Mouse (Mus musculus): ENCODE results near the gene Acox1. TPM values are rescaled to one million over a fixed set of nuclear protein-coding genes. Genes with fewer than 3 reads are reported as not detected.

The Acox1 gene
- polyA plus RNA-seq, 1 experiment from 2014 or later, result 36.1 TPM

- Histone ChIP-seq H3K9me3 (replicated peaks) (peaks cover 4% of the 10 kb centered on the region; the same call in 1 of the 2 replicates), H3K36me3 (peaks cover 43% of the 10 kb centered on the region), H3K27ac (ENCODE audit: poor library complexity, severe bottlenecking) (0 out of 2 replicates have a peak overlapping the region, but pooled peaks have one; percentile 37), H3K27me3 (replicated peaks) (no peaks in the 10 kb centered on the region), H3K9ac (peak overlapping the region; percentile 86; the same call in 1 of the 2 replicates), H3K4me3 (no peak overlapping the region), H3K4me1 (replicated peaks) (peaks cover 35% of the 10 kb centered on the region), H3K4me2 (peak overlapping the region; percentile 69)
- WGBS, result 76% methylated on average over 9 of the region's 9 CpGs
- ATAC-seq (ENCODE audit: insufficient number of reproducible peaks, low FRiP score), result no peak
Observed at GRCm38 (mm10) chr11:116129091-116129790, 69.6 kb downstream of the Acox1 start.

DNA sequence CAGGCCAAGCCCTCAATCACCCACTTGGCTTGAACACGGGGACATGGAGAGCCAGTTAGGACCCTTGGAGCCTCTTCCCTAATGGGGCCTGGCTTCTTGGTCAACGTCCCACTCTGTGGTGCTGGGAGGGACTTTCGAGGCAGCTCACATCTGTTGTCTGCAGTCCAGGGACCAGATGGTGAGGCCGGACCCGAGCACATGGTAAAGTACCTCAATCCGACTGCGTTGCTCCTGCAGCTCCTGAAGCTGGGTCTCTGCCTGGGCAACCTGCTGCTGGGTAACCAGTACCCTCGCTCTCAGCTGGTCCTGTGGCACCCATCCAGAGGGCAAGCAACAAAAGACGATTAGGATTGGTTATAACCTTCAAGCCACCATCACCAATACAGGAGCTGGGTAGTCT lies 70.9 kb downstream of the Acox1 start:
- Histone ChIP-seq H3K36me3 (peaks cover 46% of the 10 kb centered on the region), H3K4me3 (no peak overlapping the region), H3K4me1 (replicated peaks) (peaks cover 35% of the 10 kb centered on the region), H3K9me3 (replicated peaks) (peaks cover 4% of the 10 kb centered on the region; the same call in 1 of the 2 replicates), H3K27ac (ENCODE audit: poor library complexity, severe bottlenecking) (no peak overlapping the region), H3K9ac (peak overlapping the region; percentile 49), H3K27me3 (replicated peaks) (no peaks in the 10 kb centered on the region), H3K4me2 (0 out of 2 replicates have a peak overlapping the region, but pooled peaks have one; percentile 51)
- WGBS, result 78% methylated on average over 9 of the region's 9 CpGs
- no peak for ATAC-seq (ENCODE audit: insufficient number of reproducible peaks, low FRiP score)

- Histone ChIP-seq H3K4me2 (peak within 1 kb of the TSS; percentile 51), H3K27me3 (replicated peaks) (no peaks in the 10 kb centered on the region), H3K36me3 (peaks cover 47% of the 10 kb centered on the region), H3K4me3 (no peak within 1 kb of the TSS), H3K4me1 (replicated peaks) (peaks cover 35% of the 10 kb centered on the region), H3K27ac (ENCODE audit: poor library complexity, severe bottlenecking) (peak within 1 kb of the TSS; percentile 28), H3K9me3 (replicated peaks) (peaks cover 4% of the 10 kb centered on the region; the same call in 1 of the 2 replicates), H3K9ac (peak within 1 kb of the TSS; percentile 49)
- ATAC-seq (ENCODE audit: insufficient number of reproducible peaks, low FRiP score), result peak; percentile 62
- WGBS, result 29% methylated on average over 23 of the region's 23 CpGs
Observed at GRCm38 (mm10) chr11:116127156-116127980, 71.5 kb downstream of the Acox1 start, which contains the start of gene Trim47. Trim47 (minus strand) TSS chr11:116127210.

DNA sequence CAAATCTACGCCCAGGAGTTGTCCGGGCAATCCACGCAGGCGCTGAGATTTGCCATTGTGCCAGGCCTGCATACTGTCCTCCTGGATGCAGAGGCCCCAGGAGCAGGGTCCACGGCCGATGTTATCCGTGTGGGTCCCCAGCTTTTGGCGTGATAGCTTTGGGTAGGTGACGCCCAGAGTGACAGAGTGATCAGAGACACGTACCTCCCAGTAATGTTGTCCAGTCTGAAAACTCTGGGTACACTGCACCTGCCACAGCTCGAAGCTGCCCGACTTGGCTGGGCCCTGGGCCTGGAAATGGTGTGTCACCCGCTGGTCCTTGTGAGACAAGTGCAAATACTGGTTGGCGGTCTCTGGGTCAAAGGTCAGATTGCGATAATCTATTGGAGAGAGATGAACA lies 72.6 kb downstream of the Acox1 start:
- Histone ChIP-seq H3K4me2 (no peak overlapping the region), H3K4me1 (replicated peaks) (peaks cover 28% of the 10 kb centered on the region), H3K27me3 (replicated peaks) (no peaks in the 10 kb centered on the region), H3K4me3 (no peak overlapping the region), H3K36me3 (peaks cover 46% of the 10 kb centered on the region), H3K27ac (ENCODE audit: poor library complexity, severe bottlenecking) (no peak overlapping the region), H3K9me3 (replicated peaks) (peaks cover 4% of the 10 kb centered on the region; the same call in 1 of the 2 replicates), H3K9ac (no peak overlapping the region)
- WGBS, result 91% methylated on average over 15 of the region's 15 CpGs
- ATAC-seq (ENCODE audit: insufficient number of reproducible peaks, low FRiP score), result no peak

Other genes with a start within 250 kb of the Acox1 start
- 2.0 and 2.7 TPM in 2 replicates for gene Itgb4, start 224.3 kb downstream of the Acox1 start, polyA plus RNA-seq (2016; fragmentation: Nextera tagmentation; extraction: Ambion mirVana)
- gene Galk1, start 186.3 kb downstream of the Acox1 start, polyA plus RNA-seq (2016; fragmentation: Nextera tagmentation; extraction: Ambion mirVana), result 151 and 152 TPM in 2 replicates
- gene H3f3b, start 171.1 kb downstream of the Acox1 start, polyA plus RNA-seq (2016; fragmentation: Nextera tagmentation; extraction: Ambion mirVana), result 742 and 759 TPM in 2 replicates
- 31.8 and 32.3 TPM in 2 replicates for gene Unk, start 168.7 kb downstream of the Acox1 start, polyA plus RNA-seq (2016; fragmentation: Nextera tagmentation; extraction: Ambion mirVana)
- 2.2 and 2.5 TPM in 2 replicates for gene Unc13d, start 121.1 kb downstream of the Acox1 start, polyA plus RNA-seq (2016; fragmentation: Nextera tagmentation; extraction: Ambion mirVana)
- gene Wbp2, start 112.0 kb downstream of the Acox1 start, polyA plus RNA-seq (2016; fragmentation: Nextera tagmentation; extraction: Ambion mirVana), result 137 and 141 TPM in 2 replicates
- 54.8 and 58.2 TPM in 2 replicates for gene Trim47, start 71.8 kb downstream of the Acox1 start, polyA plus RNA-seq (2016; fragmentation: Nextera tagmentation; extraction: Ambion mirVana)
- gene Trim65, start 67.9 kb downstream of the Acox1 start, polyA plus RNA-seq (2016; fragmentation: Nextera tagmentation; extraction: Ambion mirVana), result 4.7 and 4.9 TPM in 2 replicates
- gene Mrpl38, start 60.2 kb downstream of the Acox1 start, polyA plus RNA-seq (2016; fragmentation: Nextera tagmentation; extraction: Ambion mirVana), result 85.0 and 89.1 TPM in 2 replicates
- gene Fbf1, start 30.9 kb downstream of the Acox1 start, polyA plus RNA-seq (2016; fragmentation: Nextera tagmentation; extraction: Ambion mirVana), result 37.2 and 37.5 TPM in 2 replicates
- 74.9 and 75.5 TPM in 2 replicates for gene Ten1, start 190 bp downstream of the Acox1 start, polyA plus RNA-seq (2016; fragmentation: Nextera tagmentation; extraction: Ambion mirVana)
- gene Evpl, start 39.0 kb upstream of the Acox1 start, polyA plus RNA-seq (2016; fragmentation: Nextera tagmentation; extraction: Ambion mirVana), result 0.53 and 0.84 TPM in 2 replicates
- gene Srp68, start 75.2 kb upstream of the Acox1 start, polyA plus RNA-seq (2016; fragmentation: Nextera tagmentation; extraction: Ambion mirVana), result 73.9 and 74.8 TPM in 2 replicates
- 0.09 TPM in 1 of 2 replicates, not detected in the other for gene Galr2, start 81.9 kb upstream of the Acox1 start, polyA plus RNA-seq (2016; fragmentation: Nextera tagmentation; extraction: Ambion mirVana)
- 47.8 and 51.3 TPM in 2 replicates for gene Exoc7, start 108.2 kb upstream of the Acox1 start, polyA plus RNA-seq (2016; fragmentation: Nextera tagmentation; extraction: Ambion mirVana)
- 0.15 and 0.40 TPM in 2 replicates for gene Foxj1, start 136.4 kb upstream of the Acox1 start, polyA plus RNA-seq (2016; fragmentation: Nextera tagmentation; extraction: Ambion mirVana)
- gene Rnf157, start 214.0 kb upstream of the Acox1 start, polyA plus RNA-seq (2016; fragmentation: Nextera tagmentation; extraction: Ambion mirVana), result 11.0 and 12.3 TPM in 2 replicates
- gene Ubald2, start 235.0 kb upstream of the Acox1 start, polyA plus RNA-seq (2016; fragmentation: Nextera tagmentation; extraction: Ambion mirVana), result 33.7 and 34.2 TPM in 2 replicates